ENCODE assay signal across 26 mouse cellular contexts in genomic region chr3:126383276-126383675, GRCm38 (mm10). TPM values are rescaled to one million over a fixed set of nuclear protein-coding genes. Genes with fewer than 3 reads are reported as not detected.
A peak's percentile ranks its signal among the peaks of the same experiment; 100 is the strongest.
DNase-seq lines count a peak whose midpoint lies in the region; ATAC-seq and TF ChIP-seq lines count a peak whose summit lies in the region.
"Had no signal": no experiment of that assay in that cellular context is flagged by ENCODE, and none has a peak within 500 bp of the region (broad histone marks: within the 10 kb centered on the region; RNA-seq: fewer than 3 reads in every experiment).

No protein-coding gene starts in this region.

- H3K4me3 ChIP-seq in hindbrain, postnatal 0 days (ENCODE audit: low read length), result no peak overlapping the region
- no peak overlapping the region for H3K4me3 ChIP-seq in hindbrain, embryonic 14.5 days (replicated peaks; ENCODE audit: low read length)
- H3K4me3 ChIP-seq in thymus, adult 2 months (ENCODE audit: control insufficient read depth, insufficient read depth, low read length), result no peak overlapping the region
- H3K4me3 ChIP-seq: heart, adult 2 months; heart, embryonic 12.5 days; hindbrain, embryonic 13.5 days; limb, embryonic 10.5 days; limb, embryonic 15.5 days; lung, embryonic 15.5 days; midbrain, embryonic 10.5 days; midbrain, embryonic 15.5 days had no signal

- no peak overlapping the region for H3K4me2 ChIP-seq in hindbrain, postnatal 0 days (ENCODE audit: low read depth, low read length)
- H3K4me2 ChIP-seq in hindbrain, embryonic 14.5 days (replicated peaks), result no peak overlapping the region
- H3K4me2 ChIP-seq: heart, embryonic 12.5 days; hindbrain, embryonic 13.5 days; limb, embryonic 15.5 days; lung, embryonic 15.5 days; midbrain, embryonic 15.5 days had no signal

- 65% methylated on average over 6 of the region's 6 CpGs for WGBS in hindbrain, postnatal 0 days
- WGBS in hindbrain, embryonic 14.5 days, result 83% methylated on average over 6 of the region's 6 CpGs
- WGBS in thymus, adult 2 months, result 97% methylated on average over 6 of the region's 6 CpGs

- no peaks in the 10 kb centered on the region for H3K9me3 ChIP-seq in hindbrain, postnatal 0 days (ENCODE audit: low read length)
- H3K9me3 ChIP-seq in hindbrain, embryonic 14.5 days (ENCODE audit: control insufficient read depth, low read length), result no peaks in the 10 kb centered on the region
- H3K9me3 ChIP-seq: heart, embryonic 12.5 days; hindbrain, embryonic 13.5 days; limb, embryonic 10.5 days; limb, embryonic 15.5 days; lung, embryonic 15.5 days; midbrain, embryonic 10.5 days; midbrain, embryonic 15.5 days had no signal

- H3K36me3 ChIP-seq in hindbrain, postnatal 0 days (ENCODE audit: insufficient read depth, low read length), result no peaks in the 10 kb centered on the region
- H3K36me3 ChIP-seq in hindbrain, embryonic 14.5 days (replicated peaks; ENCODE audit: control insufficient read depth, insufficient read depth), result no peaks in the 10 kb centered on the region
- no peaks in the 10 kb centered on the region for H3K36me3 ChIP-seq in thymus, adult 2 months (ENCODE audit: control insufficient read depth, insufficient read depth, low read length)
- H3K36me3 ChIP-seq: heart, embryonic 12.5 days; hindbrain, embryonic 13.5 days; limb, embryonic 10.5 days; limb, embryonic 15.5 days; lung, embryonic 15.5 days; midbrain, embryonic 10.5 days; midbrain, embryonic 15.5 days had no signal

- H3K27ac ChIP-seq in hindbrain, postnatal 0 days, result no peak overlapping the region
- H3K27ac ChIP-seq in hindbrain, embryonic 14.5 days, result no peak overlapping the region
- no peak overlapping the region for H3K27ac ChIP-seq in thymus, adult 2 months (ENCODE audit: control insufficient read depth, insufficient read depth, low read length)
- H3K27ac ChIP-seq: heart, adult 2 months; hindbrain, embryonic 13.5 days; limb, embryonic 10.5 days; limb, embryonic 15.5 days; liver, embryonic 14.5 days; midbrain, embryonic 10.5 days; midbrain, embryonic 15.5 days had no signal

- ATAC-seq in hindbrain, postnatal 0 days, result no peak
- ATAC-seq in hindbrain, embryonic 14.5 days (ENCODE audit: low FRiP score), result no peak
- ATAC-seq: CD4-positive, CD25-positive, alpha-beta regulatory T cell, adult 4 months; inflammation-experienced regulatory T-cells, adult 6 months; midbrain, embryonic 15.5 days had no signal

- peak; percentile 15 to 30 for DNase-seq in cerebellum, postnatal 14 days
- DNase-seq in cerebellum, adult 8-10 months, result no peak
- peak; percentile 18 for DNase-seq in hindbrain, postnatal 0 days (ENCODE audit: low spot score)
- no peak for DNase-seq in hindbrain, embryonic 14.5 days (ENCODE audit: low spot score)
- peak; percentile 33 for DNase-seq in right cerebral cortex, postnatal 4 days
- no peak for DNase-seq in right cerebral cortex, postnatal 14 days
- no peak for DNase-seq in thymus, adult 2 months
- DNase-seq: cerebellum, adult 18-20 months; cerebellum, postnatal 36 days; heart, adult 2 months; heart, postnatal 4 days; kidney, adult 11 months; kidney, postnatal 14 days; layer of hippocampus, adult 9-11 months; right cerebral cortex, adult 18-20 months; thymus, postnatal 4 days had no signal

- H3K4me1 ChIP-seq in hindbrain, postnatal 0 days (ENCODE audit: insufficient read depth, low read length), result no peaks in the 10 kb centered on the region
- no peaks in the 10 kb centered on the region for H3K4me1 ChIP-seq in hindbrain, embryonic 14.5 days (replicated peaks; ENCODE audit: control insufficient read depth, insufficient read depth, low read length)
- H3K4me1 ChIP-seq in thymus, adult 2 months (replicated peaks; ENCODE audit: control insufficient read depth, insufficient read depth, low read length), result no peaks in the 10 kb centered on the region
- H3K4me1 ChIP-seq: heart, embryonic 12.5 days; hindbrain, embryonic 13.5 days; midbrain, embryonic 10.5 days; midbrain, embryonic 15.5 days had no signal

- no peak for TF ChIP-seq CTCF in hindbrain, postnatal 0 days (IDR thresholded peaks at IDR 0.05; ENCODE audit: low read depth)
- TF ChIP-seq CTCF in thymus, adult 2 months (IDR thresholded peaks at IDR 0.05; ENCODE audit: borderline replicate concordance, control insufficient read depth, extremely low read depth, insufficient read depth, low read length, poor library complexity), result no peak

- no peaks in the 10 kb centered on the region for H3K27me3 ChIP-seq in hindbrain, postnatal 0 days (ENCODE audit: insufficient read depth, low read length)
- H3K27me3 ChIP-seq in hindbrain, embryonic 14.5 days (ENCODE audit: control insufficient read depth, insufficient read depth, low read length), result no peaks in the 10 kb centered on the region
- H3K27me3 ChIP-seq in thymus, adult 2 months (ENCODE audit: control insufficient read depth, insufficient read depth, low read length), result no peaks in the 10 kb centered on the region
- H3K27me3 ChIP-seq: heart, embryonic 12.5 days; hindbrain, embryonic 13.5 days; limb, embryonic 15.5 days; lung, embryonic 15.5 days; midbrain, embryonic 15.5 days had no signal

- no peak for TF ChIP-seq POLR2A in thymus, adult 2 months (IDR thresholded peaks at IDR 0.05; ENCODE audit: control insufficient read depth, extremely low read depth, insufficient read depth, low read length, poor library complexity)

- no peak overlapping the region for H3K9ac ChIP-seq in hindbrain, postnatal 0 days (replicated peaks; ENCODE audit: low read length)
- H3K9ac ChIP-seq in hindbrain, embryonic 14.5 days, result no peak overlapping the region
- H3K9ac ChIP-seq: heart, embryonic 12.5 days; hindbrain, embryonic 13.5 days; limb, embryonic 15.5 days; liver, embryonic 14.5 days; lung, embryonic 15.5 days; midbrain, embryonic 15.5 days had no signal

RNA-seq across cellular contexts. Expression of gene Arsj, which starts 19.8 kb away (rescaled TPM):
- total RNA-seq in hindbrain, postnatal 0 days (2014; rRNA removed), result 0.90 and 1.7 TPM in 2 replicates
- polyA plus RNA-seq in hindbrain, postnatal 0 days (2015; fragmentation: Nextera tagmentation; extraction: Ambion mirVana), result 0.65 and 0.67 TPM in 2 replicates
- 0.20 and 0.43 TPM in 2 replicates for polyA plus RNA-seq in hindbrain, embryonic 14.5 days (2014; fragmentation: Nextera tagmentation; extraction: Ambion mirVana)
- polyA plus RNA-seq in thymus, adult 2 months (2012; rRNA removed), result 0.05 and 0.20 TPM in 2 replicates
- polyA plus RNA-seq: CD4-positive, CD25-positive, alpha-beta regulatory T cell, adult 4 months; inflammation-experienced regulatory T-cells, adult 6 months; liver, embryonic 14.5 days had no signal

Comparison
In these comparisons a context has a peak if more than half of its experiments do, and no peak if none do; other contexts are left out.
1. DNase-seq: peak in cerebellum, postnatal 14 days (2 of 2), hindbrain, postnatal 0 days (single experiment) and right cerebral cortex, postnatal 4 days (single experiment); none in cerebellum, adult 8-10 months (single experiment), hindbrain, embryonic 14.5 days (single experiment), right cerebral cortex, postnatal 14 days (single experiment) and thymus, adult 2 months (single experiment).